In genomic region chr12:13145186-13146115, GRCm38 (mm10) we compare ENCODE assay signal across 9 mouse cellular contexts.
DNase-seq lines count a peak whose midpoint lies in the region; ATAC-seq lines count a peak whose summit lies in the region.
"Had no signal": no experiment of that assay in that cellular context is flagged by ENCODE, and none has a peak within 500 bp of the region (broad histone marks: within the 10 kb centered on the region; RNA-seq: fewer than 3 reads in every experiment).

No protein-coding gene starts in this region.

- no peak overlapping the region for H3K4me3 ChIP-seq in embryonic facial prominence, embryonic 10.5 days
- H3K4me3 ChIP-seq in intestine, embryonic 16.5 days (ENCODE audit: low read length), result no peak overlapping the region
- H3K4me3 ChIP-seq: neural tube, embryonic 13.5 days had no signal

- H3K4me1 ChIP-seq in embryonic facial prominence, embryonic 10.5 days, result peaks cover 17% of the 10 kb centered on the region
- peaks cover 7% of the 10 kb centered on the region for H3K4me1 ChIP-seq in intestine, embryonic 16.5 days (ENCODE audit: control insufficient read depth, insufficient read depth, low read length)
- H3K4me1 ChIP-seq: neural tube, embryonic 13.5 days had no signal

- WGBS in embryonic facial prominence, embryonic 10.5 days, result 50% methylated on average over 10 of the region's 10 CpGs
- 38% methylated on average over 10 of the region's 10 CpGs for WGBS in intestine, embryonic 16.5 days

- no peak overlapping the region for H3K9ac ChIP-seq in intestine, embryonic 16.5 days (ENCODE audit: low read depth, low read length)
- H3K9ac ChIP-seq: neural tube, embryonic 13.5 days had no signal

- peak; percentile 48 for DNase-seq in embryo, embryonic 10.5 days (ENCODE audit: low spot score)
- no peak for DNase-seq in embryo, embryonic 10 days (ENCODE audit: low spot score)
- DNase-seq in embryonic facial prominence, embryonic 10.5 days (ENCODE audit: low spot score), result peak; percentile 36
- DNase-seq in lung, adult 18-20 months, result peak; percentile 39 to 56
- DNase-seq in cerebellum, postnatal 14 days, result no peak
- DNase-seq in spleen, postnatal 14 days (ENCODE audit: low spot score in 2 of 2), result no peak
- no peak for DNase-seq in cerebellum, postnatal 36 days

- no peaks in the 10 kb centered on the region for H3K27me3 ChIP-seq in embryonic facial prominence, embryonic 10.5 days (replicated peaks; ENCODE audit: low read depth, poor library complexity, severe bottlenecking)
- H3K27me3 ChIP-seq in intestine, embryonic 16.5 days (replicated peaks; ENCODE audit: control insufficient read depth, insufficient read depth, low read length), result no peaks in the 10 kb centered on the region
- H3K27me3 ChIP-seq: neural tube, embryonic 13.5 days had no signal

- no peaks in the 10 kb centered on the region for H3K36me3 ChIP-seq in embryonic facial prominence, embryonic 10.5 days (replicated peaks)
- no peaks in the 10 kb centered on the region for H3K36me3 ChIP-seq in intestine, embryonic 16.5 days (ENCODE audit: control insufficient read depth, insufficient read depth, low read length)
- H3K36me3 ChIP-seq: neural tube, embryonic 13.5 days had no signal

- H3K4me2 ChIP-seq in intestine, embryonic 16.5 days (ENCODE audit: low read depth, low read length), result no peak overlapping the region
- H3K4me2 ChIP-seq: neural tube, embryonic 13.5 days had no signal

- H3K27ac ChIP-seq in embryonic facial prominence, embryonic 10.5 days (replicated peaks), result peak overlapping the region; percentile 57
- peak overlapping the region; percentile 51 for H3K27ac ChIP-seq in intestine, embryonic 16.5 days (ENCODE audit: low read length)
- H3K27ac ChIP-seq: neural tube, embryonic 13.5 days had no signal

- no peaks in the 10 kb centered on the region for H3K9me3 ChIP-seq in embryonic facial prominence, embryonic 10.5 days
- no peaks in the 10 kb centered on the region for H3K9me3 ChIP-seq in intestine, embryonic 16.5 days (ENCODE audit: control insufficient read depth, low read length)
- H3K9me3 ChIP-seq: neural tube, embryonic 13.5 days had no signal

- peak; percentile 85 for ATAC-seq in intestine, embryonic 16.5 days

Comparison
In these comparisons a context has a peak if more than half of its experiments do, and no peak if none do; other contexts are left out.
1. DNase-seq: peak in embryo, embryonic 10.5 days (single experiment), embryonic facial prominence, embryonic 10.5 days (single experiment) and lung, adult 18-20 months (2 of 2); none in embryo, embryonic 10 days (single experiment), cerebellum, postnatal 14 days (0 of 2), spleen, postnatal 14 days (0 of 2) and cerebellum, postnatal 36 days (0 of 2).